Mouse (Mus musculus) mesoderm, embryonic 11.5 days (tissue): Measurements from ENCODE around the gene Fgfr1op.
"Not testable (repeated sequence)": the region's sequence is repeated elsewhere in the genome, so short reads cannot be mapped to it uniquely, and the experiment has no call there.

Source experiments
- DNase-seq: peaks from one replicate; pipeline ENCODE4 v3.0.0-alpha.2; 2012; ENCODE audit warnings: low read depth, low spot score

Fgfr1op gene

GRCm38 (mm10) chr17:8167436-8167835, 2.1 kb downstream of the Fgfr1op start:
- DNase-seq = not testable (repeated sequence)

GRCm38 (mm10) chr17:8170331-8170730, 5.0 kb downstream of the Fgfr1op start:
- DNase-seq = no peak

GRCm38 (mm10) chr17:8171081-8171480, 5.8 kb downstream of the Fgfr1op start:
- no peak for DNase-seq

GRCm38 (mm10) chr17:8177090-8177489, 11.8 kb downstream of the Fgfr1op start:
- DNase-seq = no peak

GRCm38 (mm10) chr17:8183815-8184214, 18.5 kb downstream of the Fgfr1op start:
- no peak for DNase-seq

- no peak for DNase-seq
These were observed 18.9 kb downstream of the Fgfr1op start for GRCm38 (mm10) chr17:8184217-8184616.

GRCm38 (mm10) chr17:8193678-8194077, 28.4 kb downstream of the Fgfr1op start:
- no peak for DNase-seq

GRCm38 (mm10) chr17:8195685-8196376, 30.5 kb downstream of the Fgfr1op start:
- no peak for DNase-seq

- DNase-seq = peak; percentile 12
These were observed 32.4 kb downstream of the Fgfr1op start for GRCm38 (mm10) chr17:8197652-8198051.

GRCm38 (mm10) chr17:8199067-8199935, 34.0 kb downstream of the Fgfr1op start:
- no peak for DNase-seq

GRCm38 (mm10) chr17:8199936-8200330, 34.6 kb downstream of the Fgfr1op start:
- no peak for DNase-seq

GRCm38 (mm10) chr17:8203487-8203886, 38.2 kb downstream of the Fgfr1op start:
- DNase-seq = no peak

GRCm38 (mm10) chr17:8205221-8205631, 39.9 kb downstream of the Fgfr1op start:
- peak; percentile 13 for DNase-seq

GRCm38 (mm10) chr17:8206691-8207090, 41.4 kb downstream of the Fgfr1op start:
- no peak for DNase-seq

GRCm38 (mm10) chr17:8209696-8210095, 44.4 kb downstream of the Fgfr1op start:
- DNase-seq = no peak

- no peak for DNase-seq
These were observed 44.9 kb downstream of the Fgfr1op start for GRCm38 (mm10) chr17:8210170-8210569.

GRCm38 (mm10) chr17:8210675-8211074, 45.4 kb downstream of the Fgfr1op start:
- no peak for DNase-seq

- DNase-seq = no peak
These were observed 46.1 kb downstream of the Fgfr1op start for GRCm38 (mm10) chr17:8211399-8211798.

- DNase-seq = no peak
These were observed 49.1 kb downstream of the Fgfr1op start for GRCm38 (mm10) chr17:8214369-8214768.

GRCm38 (mm10) chr17:8215016-8215745, 49.9 kb downstream of the Fgfr1op start:
- no peak for DNase-seq

- DNase-seq = no peak
These were observed 57.9 kb downstream of the Fgfr1op start for GRCm38 (mm10) chr17:8223225-8223624.

- no peak for DNase-seq
These were observed 58.8 kb downstream of the Fgfr1op start for GRCm38 (mm10) chr17:8224072-8224471.
